Mouse (Mus musculus): ENCODE data around the gene Ptges. TPM values are rescaled to one million over a fixed set of nuclear protein-coding genes. Genes with fewer than 3 reads are reported as not detected.
"Not testable (repeated sequence)": the region's sequence is repeated elsewhere in the genome, so short reads cannot be mapped to it uniquely, and the experiment has no call there.

Gene Ptges
- total and polyA plus RNA-seq, 3 experiments, result not detected

GRCm38 (mm10) chr2:30942603-30943011, 12.9 kb upstream of the Ptges start (continued):
- TF ChIP-seq JUND (IDR thresholded peaks at IDR 0.05; ENCODE audit: low read depth, low read length) (no peak), POLR2A (IDR thresholded peaks at IDR 0.05; ENCODE audit: control insufficient read depth in 1 of 2, insufficient read depth in 1 of 2, low read depth in 1 of 2, low read length in 2 of 2, poor library complexity in 1 of 2) (peak in 1 of 2 experiments; percentile 55; a peak in 2 of 4 replicates)

- Histone ChIP-seq H3K27ac (ENCODE audit: control insufficient read depth, low read depth, low read length) (peak overlapping the region; percentile 26; the same call in 1 of the 2 replicates), H3K4me3 (ENCODE audit: control insufficient read depth in 1 of 2, insufficient read depth in 1 of 2, low read depth in 2 of 2, low read length in 2 of 2) (peak overlapping the region; percentile 62 to 82), H3K9ac (ENCODE audit: control insufficient read depth, low read depth, low read length, poor library complexity, severe bottlenecking) (peak overlapping the region; percentile 51)
- TF ChIP-seq EP300 (IDR thresholded peaks at IDR 0.05; ENCODE audit: low read depth in 1 of 2, low read length in 2 of 2) (peak in 1 of 2 experiments; percentile 19; a peak in 1 of 4 replicates), ETS1 (IDR thresholded peaks at IDR 0.05; ENCODE audit: low read depth, low read length) (peak; percentile 44; the same call in 1 of the 2 replicates), CTCF (IDR thresholded peaks at IDR 0.05 in 2 of 3, conservative IDR thresholded peaks at IDR 0.05 in 1 of 3; ENCODE audit: control insufficient read depth in 1 of 3, insufficient read depth in 1 of 3, low read depth in 2 of 3, low read length in 3 of 3, poor library complexity in 1 of 3, severe bottlenecking in 1 of 3) (peak in 2 of 3 experiments; percentile 39 to 46; a peak in 4 of 6 replicates), NELFE (IDR thresholded peaks at IDR 0.05; ENCODE audit: low read depth, low read length) (peak; percentile 27; the same call in 1 of the 2 replicates)
- H3K4me1 ChIP-seq (ENCODE audit: control insufficient read depth in 1 of 2, insufficient read depth in 2 of 2, low read length in 2 of 2); H3K9me3 ChIP-seq (replicated peaks; ENCODE audit: insufficient read depth, low read length); H3K79me2 ChIP-seq (ENCODE audit: control insufficient read depth, insufficient read depth, low read length, poor library complexity); H3K27me3 ChIP-seq (ENCODE audit: control insufficient read depth in 1 of 2, insufficient read depth in 2 of 2, low read length in 2 of 2); H3K36me3 ChIP-seq (ENCODE audit: control insufficient read depth in 1 of 2, insufficient read depth in 2 of 2, low read length in 2 of 2): not testable (repeated sequence)
- peak; percentile 62 for DNase-seq (ENCODE audit: low read depth, low spot score)
These were observed 12.5 kb upstream of the Ptges start for GRCm38 (mm10) chr2:30942116-30942515.

- Histone ChIP-seq H3K27me3 (ENCODE audit: control insufficient read depth in 1 of 2, insufficient read depth in 2 of 2, low read length in 2 of 2) (peaks cover 4 to 6% of the 10 kb centered on the region in 2 experiments; a peak in 2 of 4 replicates), H3K4me1 (ENCODE audit: control insufficient read depth in 1 of 2, insufficient read depth in 2 of 2, low read length in 2 of 2) (peaks cover 0 to 4% of the 10 kb centered on the region in 2 experiments; a peak in 2 of 4 replicates), H3K4me3 (ENCODE audit: control insufficient read depth in 1 of 2, insufficient read depth in 1 of 2, low read depth in 2 of 2, low read length in 2 of 2) (peak overlapping the region in 1 of 2 experiments; percentile 82; a peak in 2 of 4 replicates), H3K9me3 (replicated peaks; ENCODE audit: insufficient read depth, low read length) (no peaks in the 10 kb centered on the region), H3K9ac (ENCODE audit: control insufficient read depth, low read depth, low read length, poor library complexity, severe bottlenecking) (peak overlapping the region; percentile 51; the same call in 1 of the 2 replicates), H3K79me2 (ENCODE audit: control insufficient read depth, insufficient read depth, low read length, poor library complexity) (no peaks in the 10 kb centered on the region; the same call in 1 of the 2 replicates), H3K27ac (ENCODE audit: control insufficient read depth, low read depth, low read length) (peak overlapping the region; percentile 26; the same call in 1 of the 2 replicates), H3K36me3 (ENCODE audit: control insufficient read depth in 1 of 2, insufficient read depth in 2 of 2, low read length in 2 of 2) (peaks cover 0 to 7% of the 10 kb centered on the region in 2 experiments; a peak in 1 of 4 replicates)
- no peak for TF ChIP-seq ZKSCAN1 (IDR thresholded peaks at IDR 0.05; ENCODE audit: low read depth, low read length)
- no peak for TF ChIP-seq MEF2A (IDR thresholded peaks at IDR 0.05; ENCODE audit: extremely low read depth, insufficient replicate concordance, low read depth, low read length, poor library complexity, severe bottlenecking)
- no peak for TF ChIP-seq USF2 (IDR thresholded peaks at IDR 0.05; ENCODE audit: borderline replicate concordance in 1 of 2, insufficient read depth in 1 of 2, low read depth in 1 of 2, low read length in 2 of 2)
- TF ChIP-seq POLR2AphosphoS2 (IDR thresholded peaks at IDR 0.05; ENCODE audit: low read length), result no peak
- TF ChIP-seq BHLHE40 (IDR thresholded peaks at IDR 0.05; ENCODE audit: borderline replicate concordance, low read depth, low read length), result no peak
- 0 out of 2 replicates have a peak, but pooled peaks have one; percentile 6 for TF ChIP-seq GATA1 (IDR thresholded peaks at IDR 0.05; ENCODE audit: low read depth, low read length)
- TF ChIP-seq MAFK (IDR thresholded peaks at IDR 0.05; ENCODE audit: borderline replicate concordance, low read depth, low read length), result no peak
- TF ChIP-seq UBTF (IDR thresholded peaks at IDR 0.05; ENCODE audit: borderline replicate concordance, insufficient read depth, low read depth, low read length), result no peak
- TF ChIP-seq CHD1 (IDR thresholded peaks at IDR 0.05; ENCODE audit: low read depth, low read length), result no peak
- TF ChIP-seq USF1 (IDR thresholded peaks at IDR 0.05; ENCODE audit: low read depth, low read length), result peak; percentile 61
- no peak for TF ChIP-seq ZNF384 (IDR thresholded peaks at IDR 0.05; ENCODE audit: low read depth, low read length)
- no peak for TF ChIP-seq RAD21 (IDR thresholded peaks at IDR 0.05; ENCODE audit: low read depth, low read length)
- peak; percentile 86 for TF ChIP-seq MXI1 (IDR thresholded peaks at IDR 0.05; ENCODE audit: low read depth, low read length)
- peak in 1 of 2 experiments; percentile 51; a peak in 1 of 4 replicates for TF ChIP-seq EP300 (IDR thresholded peaks at IDR 0.05; ENCODE audit: low read depth in 1 of 2, low read length in 2 of 2)
- TF ChIP-seq E2F4 (IDR thresholded peaks at IDR 0.05; ENCODE audit: borderline replicate concordance, low read depth, low read length), result no peak
- TF ChIP-seq TCF12 (IDR thresholded peaks at IDR 0.05; ENCODE audit: low read depth, low read length), result no peak
- no peak for TF ChIP-seq ZC3H11A (IDR thresholded peaks at IDR 0.05; ENCODE audit: low read depth, low read length)
- peak; percentile 85 for TF ChIP-seq MAX (IDR thresholded peaks at IDR 0.05; ENCODE audit: low read length)
- peak; percentile 52 for DNase-seq (ENCODE audit: low read depth, low spot score)
These were observed 11.9 kb upstream of the Ptges start for GRCm38 (mm10) chr2:30941586-30941985.
